Mouse (Mus musculus) lung, postnatal 36 days (tissue): ENCODE measurements around the gene Galns.
"Not testable (repeated sequence)": the region's sequence is repeated elsewhere in the genome, so short reads cannot be mapped to it uniquely, and the experiment has no call there.

Experiments
- DNase-seq: peaks from one replicate; pipeline ENCODE4 v3.0.0; 2022; ENCODE audit warnings: mixed read lengths

Gene Galns

GRCm38 (mm10) chr8:122633205-122633604, 21.9 kb upstream of the Galns start:
- DNase-seq: no peak

GRCm38 (mm10) chr8:122632134-122632533, 20.9 kb upstream of the Galns start:
- DNase-seq: not testable (repeated sequence)

- no peak for DNase-seq
These were observed 19.4 kb upstream of the Galns start for GRCm38 (mm10) chr8:122630696-122631095.

GRCm38 (mm10) chr8:122629388-122629787, 18.1 kb upstream of the Galns start:
- no peak for DNase-seq

GRCm38 (mm10) chr8:122626896-122627295, 15.6 kb upstream of the Galns start:
- no peak for DNase-seq

- DNase-seq: no peak
These were observed 14.5 kb upstream of the Galns start for GRCm38 (mm10) chr8:122625811-122626210.

GRCm38 (mm10) chr8:122624653-122625052, 13.4 kb upstream of the Galns start:
- DNase-seq: no peak

- peak; percentile 34 for DNase-seq
These were observed 12.8 kb upstream of the Galns start for GRCm38 (mm10) chr8:122623844-122624642.

- no peak for DNase-seq
These were observed 11.5 kb upstream of the Galns start, which contains the start of gene Pabpn1l for GRCm38 (mm10) chr8:122622727-122623126. TSS of gene Pabpn1l (minus strand) at chr8:122622739.

GRCm38 (mm10) chr8:122620446-122620845, 9.2 kb upstream of the Galns start:
- DNase-seq: no peak

GRCm38 (mm10) chr8:122618660-122619378, 7.6 kb upstream of the Galns start:
- DNase-seq: no peak

- DNase-seq: peak; percentile 94
These were observed 6.8 kb upstream of the Galns start for GRCm38 (mm10) chr8:122617947-122618546.

GRCm38 (mm10) chr8:122616181-122616905, 5.1 kb upstream of the Galns start:
- DNase-seq: peak; percentile 65

GRCm38 (mm10) chr8:122610612-122611277, 518 bp downstream of the Galns start:
- no peak for DNase-seq

- DNase-seq: no peak
These were observed 1.1 kb downstream of the Galns start for GRCm38 (mm10) chr8:122610209-122610608.

GRCm38 (mm10) chr8:122606810-122607209, 4.5 kb downstream of the Galns start:
- DNase-seq: no peak

GRCm38 (mm10) chr8:122605367-122605766, 5.9 kb downstream of the Galns start:
- no peak for DNase-seq

GRCm38 (mm10) chr8:122604640-122605039, 6.6 kb downstream of the Galns start:
- no peak for DNase-seq

- no peak for DNase-seq
These were observed 10.6 kb downstream of the Galns start for GRCm38 (mm10) chr8:122600666-122601065.

GRCm38 (mm10) chr8:122596031-122596430, 15.2 kb downstream of the Galns start:
- DNase-seq: no peak

- DNase-seq: no peak
These were observed 17.3 kb downstream of the Galns start for GRCm38 (mm10) chr8:122593783-122594507.

GRCm38 (mm10) chr8:122593240-122593639, 18.0 kb downstream of the Galns start:
- peak; percentile 39 for DNase-seq
